Comparison of ENCODE assay signal across 9 mouse cellular contexts in the genomic region with DNA sequence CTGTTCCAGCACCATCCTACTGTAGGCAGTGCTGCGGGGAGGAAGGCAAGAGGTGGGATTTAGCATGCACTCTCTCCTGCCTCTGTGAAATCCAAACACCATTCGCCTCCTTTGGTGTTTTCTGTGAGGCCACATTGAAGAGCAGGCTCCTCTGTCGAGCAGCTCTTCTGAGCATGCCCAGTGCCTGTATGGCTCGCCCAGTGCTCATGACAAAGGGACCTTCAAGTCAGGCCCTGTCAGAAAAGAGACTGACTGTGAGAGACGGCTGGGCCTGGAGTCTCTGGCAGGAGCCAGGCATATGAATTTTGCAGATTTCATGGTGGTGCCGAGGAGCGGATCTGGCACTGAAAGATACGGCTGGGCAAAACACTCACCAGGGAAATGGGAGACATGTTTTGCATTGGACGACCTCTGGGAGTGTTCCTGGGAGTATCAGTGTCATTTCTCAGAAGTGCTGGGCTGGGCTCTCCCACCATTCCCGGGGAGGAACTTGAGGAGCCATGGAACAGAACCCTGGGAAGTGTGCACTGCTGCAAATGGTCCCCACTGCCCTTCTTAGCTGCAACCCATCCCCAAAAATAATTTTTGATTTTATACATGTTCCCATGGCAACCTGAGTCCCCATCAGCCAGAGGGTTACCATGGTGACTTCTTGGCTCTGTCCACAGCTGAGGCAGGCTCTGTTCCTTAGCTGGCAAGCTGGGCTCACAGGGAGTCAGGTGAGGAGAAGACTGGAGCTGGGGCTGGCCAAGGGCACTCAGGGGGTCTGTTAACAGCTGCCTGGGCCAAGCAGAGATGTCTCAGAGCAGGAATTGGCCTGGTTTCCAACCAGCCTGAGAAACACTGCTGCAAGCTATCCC. TPM values are rescaled to one million over a fixed set of nuclear protein-coding genes. Genes with fewer than 3 reads are reported as not detected.
A peak's percentile ranks its signal among the peaks of the same experiment; 100 is the strongest.
DNase-seq lines count a peak whose midpoint lies in the region; ATAC-seq and TF ChIP-seq lines count a peak whose summit lies in the region.
"Had no signal": no experiment of that assay in that cellular context is flagged by ENCODE, and none has a peak within 500 bp of the region (broad histone marks: within the 10 kb centered on the region; RNA-seq: fewer than 3 reads in every experiment).

No protein-coding gene starts in this region.

- WGBS in hindbrain, embryonic 13.5 days: 26% methylated on average over 10 of the region's 10 CpGs
- WGBS in midbrain, embryonic 16.5 days: 18% methylated on average over 10 of the region's 10 CpGs

- peak overlapping the region; percentile 55 for H3K27ac ChIP-seq in gastrocnemius, adult 2 months
- H3K27ac ChIP-seq in hindbrain, embryonic 13.5 days: peak overlapping the region; percentile 89
- peak overlapping the region; percentile 85 for H3K27ac ChIP-seq in midbrain, embryonic 16.5 days (ENCODE audit: low read length)

- peak overlapping the region; percentile 36 for H3K4me3 ChIP-seq in gastrocnemius, adult 2 months
- H3K4me3 ChIP-seq in hindbrain, embryonic 13.5 days: no peak overlapping the region
- H3K4me3 ChIP-seq in midbrain, embryonic 16.5 days (ENCODE audit: low read depth, low read length): no peak overlapping the region

- intact Hi-C loops in gastrocnemius, adult 2 months (cut with DNase I): no loop called here

- H3K9ac ChIP-seq in hindbrain, embryonic 13.5 days: peak overlapping the region; percentile 1; the same call in 1 of the 2 replicates
- peak overlapping the region; percentile 52 for H3K9ac ChIP-seq in midbrain, embryonic 16.5 days (ENCODE audit: low read depth, low read length)

- H3K4me1 ChIP-seq in hindbrain, embryonic 13.5 days (replicated peaks): peaks cover 80% of the 10 kb centered on the region
- H3K4me1 ChIP-seq in midbrain, embryonic 16.5 days (ENCODE audit: control insufficient read depth, insufficient read depth, low read length): peaks cover 57% of the 10 kb centered on the region

- TF ChIP-seq CTCF in gastrocnemius, adult 2 months (IDR thresholded peaks at IDR 0.05): no peak

- peaks cover 5% of the 10 kb centered on the region; the same call in 1 of the 2 replicates for H3K36me3 ChIP-seq in hindbrain, embryonic 13.5 days
- no peaks in the 10 kb centered on the region for H3K36me3 ChIP-seq in midbrain, embryonic 16.5 days (ENCODE audit: control insufficient read depth, insufficient read depth, low read length)

- no peak overlapping the region for H3K4me2 ChIP-seq in hindbrain, embryonic 13.5 days
- H3K4me2 ChIP-seq in midbrain, embryonic 16.5 days (ENCODE audit: low read length): peak overlapping the region; percentile 32; the same call in 1 of the 2 replicates

- ATAC-seq in hindbrain, embryonic 13.5 days (ENCODE audit: low FRiP score): peak; percentile 58
- peak; percentile 79 for ATAC-seq in midbrain, embryonic 16.5 days

- no peaks in the 10 kb centered on the region for H3K9me3 ChIP-seq in hindbrain, embryonic 13.5 days
- no peaks in the 10 kb centered on the region for H3K9me3 ChIP-seq in midbrain, embryonic 16.5 days (replicated peaks; ENCODE audit: control insufficient read depth, low read length, poor library complexity, severe bottlenecking)

- peak; percentile 60 for DNase-seq in gastrocnemius, adult 2 months
- no peak for DNase-seq in gastrocnemius, postnatal 4 days (ENCODE audit: low spot score in 2 of 2)
- DNase-seq in NIH3T3 (ENCODE audit: low read depth): peak; percentile 46
- no peak for DNase-seq in adrenal gland, adult 8-10 months
- no peak for DNase-seq in cerebellum, postnatal 36 days
- no peak for DNase-seq in urinary bladder, postnatal 14 days (ENCODE audit: low spot score)
- DNase-seq: cerebellum, adult 11-12 months had no signal

- H3K27me3 ChIP-seq in hindbrain, embryonic 13.5 days: no peaks in the 10 kb centered on the region
- H3K27me3 ChIP-seq in midbrain, embryonic 16.5 days (ENCODE audit: control insufficient read depth, insufficient read depth, low read depth, low read length): no peaks in the 10 kb centered on the region

RNA-seq across cellular contexts. Expression of a gene that starts 42.2 kb away (rescaled TPM):
- 10 to 100 TPM in 1 of 2 experiments, 1 to 10 TPM in 1; 9.7 to 11.5 TPM for total RNA-seq in gastrocnemius, adult 2 months (2021)
- 10 to 100 TPM; 33.0 to 36.0 TPM for total RNA-seq in gastrocnemius, postnatal 4 days (2021)
- 42.3 and 42.6 TPM in 2 replicates for polyA plus RNA-seq in hindbrain, embryonic 13.5 days (2015; fragmentation: Nextera tagmentation; extraction: Ambion mirVana)
- 53.9 and 57.1 TPM in 2 replicates for polyA plus RNA-seq in midbrain, embryonic 16.5 days (2015; fragmentation: Nextera tagmentation; extraction: Ambion mirVana)
- total RNA-seq in adrenal gland, adult 8-10 months (2022): 10 to 100 TPM; 15.2 to 26.9 (median 22.8) TPM

Comparison
In these comparisons a context has a peak if more than half of its experiments do, and no peak if none do; other contexts are left out.
1. DNase-seq: peak in gastrocnemius, adult 2 months (single experiment) and NIH3T3 (single experiment); none in gastrocnemius, postnatal 4 days (0 of 2), adrenal gland, adult 8-10 months (single experiment), cerebellum, postnatal 36 days (0 of 2) and urinary bladder, postnatal 14 days (single experiment).
2. Peak in every context shown above with its lines, with median percentiles within 50 percentile points of each other: H3K27ac ChIP-seq.